Mouse (Mus musculus) MN1 (cell line): ENCODE measurements around the gene Nipa1.
"Not testable (repeated sequence)": the region's sequence is repeated elsewhere in the genome, so short reads cannot be mapped to it uniquely, and the experiment has no call there.

ENCODE experiments used
- DNase-seq: peaks from one replicate; pipeline ENCODE4 v3.0.0-alpha.2; 2016; ENCODE audit warnings: low spot score

Nipa1 gene

GRCm38 (mm10) chr7:56019930-56020253 is at the start of gene Nipa1:
Nipa1 (minus strand) TSS chr7:56019954.
- no peak for DNase-seq

- no peak for DNase-seq
Measured at GRCm38 (mm10) chr7:56066634-56067033, 46.9 kb upstream of the Nipa1 start.

- no peak for DNase-seq
Measured at GRCm38 (mm10) chr7:56066136-56066535, 46.4 kb upstream of the Nipa1 start.

- DNase-seq, result no peak
Measured at GRCm38 (mm10) chr7:56064876-56065275, 45.1 kb upstream of the Nipa1 start.

- no peak for DNase-seq
Measured at GRCm38 (mm10) chr7:56055338-56055737, 35.6 kb upstream of the Nipa1 start.

GRCm38 (mm10) chr7:56052996-56053395 is 33.2 kb upstream of the Nipa1 start:
- no peak for DNase-seq

GRCm38 (mm10) chr7:56050487-56050911 is 30.7 kb upstream of the Nipa1 start:
- peak; percentile 48 for DNase-seq

GRCm38 (mm10) chr7:56049831-56050321 is 30.1 kb upstream of the Nipa1 start, which contains the start of gene Herc2:
Herc2 (plus strand) TSS chr7:56050196.
- peak; percentile 99 for DNase-seq

- no peak for DNase-seq
Measured at GRCm38 (mm10) chr7:56047178-56047577, 27.4 kb upstream of the Nipa1 start.

DNA sequence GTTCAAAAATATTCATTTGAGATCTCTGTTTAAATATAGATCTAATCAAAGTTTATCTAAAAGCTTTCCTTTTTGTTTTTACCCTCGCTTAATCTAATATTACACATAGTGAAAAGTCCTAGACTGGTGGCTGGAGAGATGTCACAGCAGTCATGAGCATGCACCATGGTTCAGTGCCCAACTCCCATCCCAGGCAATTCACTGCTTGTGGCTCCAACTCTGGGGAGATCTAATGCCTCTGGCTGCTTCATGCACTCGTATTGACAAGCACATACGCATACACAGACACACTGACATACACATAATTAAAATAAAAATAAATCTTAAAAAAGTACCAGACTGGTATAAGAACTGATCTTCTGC is 24.5 kb upstream of the Nipa1 start:
- DNase-seq, result no peak

DNA sequence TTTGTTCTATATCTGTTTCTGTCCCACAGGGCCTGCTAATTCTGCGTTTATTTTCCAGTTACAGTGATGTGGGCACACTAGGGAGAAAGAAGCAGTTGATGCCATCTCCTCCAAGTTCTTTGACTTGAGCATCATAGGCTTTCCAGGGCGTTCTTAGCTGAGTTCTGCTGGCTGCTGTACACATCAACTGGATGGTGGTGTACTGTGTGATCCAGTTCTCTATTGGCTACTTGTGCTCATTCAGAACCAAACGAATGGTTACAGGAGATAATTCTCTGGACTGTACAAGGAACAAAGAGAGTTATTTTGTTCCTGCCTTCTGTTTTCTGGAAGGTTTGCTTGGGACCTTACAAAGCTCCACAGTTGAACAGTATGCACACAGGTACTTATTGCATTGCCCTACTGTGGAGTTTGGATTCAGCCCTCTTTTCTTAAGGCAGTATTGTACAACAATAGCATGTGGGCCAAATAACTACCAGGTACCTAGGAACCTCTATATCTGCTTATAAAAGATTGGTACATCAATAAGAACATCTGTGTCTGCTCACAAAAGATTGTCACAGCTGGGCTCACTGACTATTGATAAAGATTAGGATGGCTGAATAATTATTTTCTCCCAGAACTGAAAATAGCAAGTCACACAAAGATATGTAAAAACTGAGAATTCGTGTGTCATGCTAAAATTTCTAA is 24.0 kb upstream of the Nipa1 start:
- DNase-seq, result no peak

DNA sequence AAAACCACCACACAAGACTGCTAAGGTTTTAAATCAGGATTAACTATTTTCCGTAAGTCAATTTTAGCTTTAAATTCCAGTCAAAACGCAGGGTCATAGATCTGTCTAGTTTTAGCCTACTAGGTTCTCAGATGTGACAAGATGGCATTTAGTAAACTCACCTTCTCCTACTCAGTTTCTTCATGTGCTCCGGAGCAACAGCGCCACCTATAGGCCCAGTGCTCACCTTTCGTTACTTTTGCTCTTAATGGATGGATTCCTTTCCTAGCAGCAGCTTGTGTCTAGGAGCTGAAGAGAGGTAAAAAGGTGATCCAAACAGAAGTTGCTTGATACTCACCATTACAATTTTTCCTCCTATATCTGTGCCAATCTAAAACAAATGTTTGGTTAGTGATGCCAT is 22.6 kb upstream of the Nipa1 start:
- peak; percentile 64 for DNase-seq

GRCm38 (mm10) chr7:56023586-56023985 is 3.8 kb upstream of the Nipa1 start:
- DNase-seq, result no peak

DNA sequence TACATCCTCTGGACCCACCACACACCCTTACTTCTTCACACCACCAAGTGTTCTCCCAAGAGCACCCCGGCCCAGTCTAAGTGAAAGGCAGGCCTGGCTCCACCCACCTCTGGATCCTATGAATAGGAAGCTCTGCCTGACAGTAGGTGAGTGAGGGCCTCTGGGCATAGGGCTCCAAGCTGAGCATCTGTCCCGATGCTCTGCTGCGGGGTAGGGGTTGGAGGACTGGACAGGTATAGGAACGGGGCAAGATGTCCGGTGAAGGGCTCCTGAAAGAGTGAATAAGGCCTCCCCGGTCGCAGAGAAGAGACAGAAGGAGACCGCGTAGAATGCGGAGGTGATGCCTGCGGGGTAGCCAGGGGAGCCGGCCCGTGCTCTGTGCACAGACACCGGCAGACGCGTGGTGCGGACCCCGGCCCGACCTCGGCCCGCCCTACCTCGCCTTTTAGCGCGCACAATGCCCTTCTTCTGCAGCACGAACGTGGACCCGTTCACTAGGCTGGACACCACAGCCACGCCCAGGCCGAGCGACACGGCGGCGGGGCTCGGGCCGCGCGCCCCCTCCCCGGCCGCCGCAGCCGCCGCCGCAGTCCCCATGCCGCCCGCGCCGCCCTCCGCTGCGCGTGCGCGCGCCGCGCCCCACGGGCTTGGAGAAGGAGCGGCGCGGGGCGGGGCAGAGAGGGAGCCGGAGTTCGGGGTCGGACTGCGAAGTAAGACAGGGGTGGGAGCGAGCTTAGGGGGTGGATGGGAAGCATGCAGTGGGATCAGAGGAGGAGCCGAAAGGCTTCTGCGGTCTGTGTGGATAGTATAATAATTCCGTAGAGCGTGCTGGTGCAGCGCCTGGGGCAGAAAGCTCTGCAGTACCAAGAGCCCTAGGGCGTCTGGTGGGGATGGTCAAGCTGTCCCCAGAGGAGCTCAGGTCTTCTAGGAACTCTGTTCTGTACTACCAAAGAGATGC is 503 bp downstream of the Nipa1 start:
- peak; percentile 76 for DNase-seq

- DNase-seq, result no peak
Measured at GRCm38 (mm10) chr7:56018446-56018971, 1.2 kb downstream of the Nipa1 start.

DNA sequence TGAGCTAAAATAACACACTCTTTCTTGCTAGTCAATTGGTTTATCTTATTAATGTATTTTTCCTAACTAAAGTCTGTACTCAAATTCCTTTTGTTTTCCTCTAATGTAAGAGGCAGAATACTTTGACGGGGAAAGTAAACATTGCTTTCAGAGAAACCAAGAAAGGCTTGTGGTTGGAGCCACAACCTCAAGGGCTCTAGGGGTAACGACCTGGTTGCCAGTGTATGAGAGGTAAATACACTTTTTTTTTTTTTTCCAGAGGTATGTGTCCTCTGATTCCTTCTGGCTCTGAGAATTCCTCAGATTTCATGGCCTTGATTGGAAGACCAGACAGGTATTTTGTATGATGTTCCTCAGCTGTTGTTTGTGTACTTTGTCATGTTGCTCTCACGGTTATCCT is 2.0 kb downstream of the Nipa1 start:
- DNase-seq, result no peak

DNA sequence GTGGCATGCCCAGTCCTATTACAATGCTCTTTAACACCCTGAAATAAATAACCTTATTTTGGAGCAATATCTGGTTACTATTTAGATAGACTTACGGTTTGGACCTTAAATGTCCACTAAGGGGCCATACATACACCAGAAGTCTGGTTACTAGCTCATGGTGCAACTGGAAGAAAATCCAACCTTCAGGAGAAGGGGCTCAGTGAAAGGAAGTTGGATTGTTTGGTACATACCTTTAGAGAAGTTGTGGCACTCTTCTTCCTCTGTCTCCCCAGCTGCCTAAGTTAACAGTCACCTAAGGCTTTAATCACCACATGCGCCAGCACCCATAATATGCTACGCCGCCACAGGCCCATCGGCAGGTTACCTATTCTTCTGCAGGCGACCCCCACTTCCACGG is 3.9 kb downstream of the Nipa1 start:
- DNase-seq, result no peak

GRCm38 (mm10) chr7:56015172-56015571 is 4.6 kb downstream of the Nipa1 start:
- no peak for DNase-seq

- DNase-seq, result not testable (repeated sequence)
Measured at GRCm38 (mm10) chr7:56014002-56014702, 5.6 kb downstream of the Nipa1 start.

GRCm38 (mm10) chr7:56013261-56014001 is 6.3 kb downstream of the Nipa1 start:
- no peak for DNase-seq

GRCm38 (mm10) chr7:56011018-56011333 is 8.8 kb downstream of the Nipa1 start:
- DNase-seq, result no peak
